Mouse (Mus musculus) limb, embryonic 12.5 days (tissue): Measurements from ENCODE around the gene Eya3. TPM values are rescaled to one million over a fixed set of nuclear protein-coding genes. Genes with fewer than 3 reads are reported as not detected.
"Not testable (repeated sequence)": the region's sequence is repeated elsewhere in the genome, so short reads cannot be mapped to it uniquely, and the experiment has no call there.

Experiments
- ATAC-seq: fragments of 200-750 bp; cut with Nextera tagmentation; 2 replicates; pipeline ENCODE4 v1.8.0; 2017; ENCODE audit warnings: low read depth, moderate TSS enrichment; ENCODE audit not compliant: insufficient number of reproducible peaks, insufficient read depth, low FRiP score, low TSS enrichment
- H3K27ac ChIP-seq: fragments of 300-500 bp; sonication (generic); 2 replicates; pipeline ENCODE4 v1.5.1; 2016; ENCODE audit warnings: mild to moderate bottlenecking, moderate library complexity
- H3K27me3 ChIP-seq: fragments of 300-500 bp; sonication (generic); 2 replicates; pipeline ENCODE4 v1.6.1; 2016; ENCODE audit warnings: mild to moderate bottlenecking, moderate library complexity
- H3K36me3 ChIP-seq: fragments of 300-500 bp; sonication (generic); 2 replicates; pipeline ENCODE4 v1.6.1; 2016; ENCODE audit warnings: mild to moderate bottlenecking, moderate library complexity
- H3K4me1 ChIP-seq: fragments of 300-500 bp; sonication (generic); replicated peaks from 2 replicates; pipeline ENCODE4 v1.6.1; 2016
- H3K4me2 ChIP-seq: fragments of 300-500 bp; sonication (generic); 2 replicates; pipeline ENCODE4 v1.6.1; 2016; ENCODE audit warnings: mild to moderate bottlenecking, moderate library complexity
- H3K4me3 ChIP-seq: fragments of 300-500 bp; sonication (generic); replicated peaks from 2 replicates; pipeline ENCODE4 v1.5.1; 2016; ENCODE audit warnings: mild to moderate bottlenecking
- H3K9ac ChIP-seq: fragments of 300-500 bp; sonication (generic); replicated peaks from 2 replicates; pipeline ENCODE4 v1.6.1; 2016; ENCODE audit warnings: mild to moderate bottlenecking, moderate library complexity
- H3K9me3 ChIP-seq: fragments of 300-500 bp; sonication (generic); 2 replicates; pipeline ENCODE4 v1.6.1; 2016; ENCODE audit warnings: mild to moderate bottlenecking, moderate library complexity
- WGBS: fragments of 180-500 bp; shearing (Covaris S2); methylation state at CpG from one replicate; pipeline ENCODE4 v1.1.7; 2016; 5-methylcytosine and 5-hydroxymethylcytosine counted together
- polyA plus RNA-seq: library from polyadenylated mRNA; unstranded; fragments of >200 nt; fragmentation: Nextera tagmentation; extraction: Ambion mirVana; gene quantifications from 2 replicates; pipeline ENCODE4 v1.2.1, GENCODE M21; 2016

The Eya3 gene
- polyA plus RNA-seq: 35.1 and 38.4 TPM in 2 replicates

GRCm38 (mm10) chr4:132638461-132639190 is at the start of gene Eya3:
Eya3 (plus strand) TSS chr4:132638987.
- ATAC-seq: peak; percentile 98
- H3K36me3 ChIP-seq: peaks cover 14% of the 10 kb centered on the region
- H3K27ac ChIP-seq: peak within 1 kb of the TSS; percentile 84
- peak within 1 kb of the TSS; percentile 89 for H3K9ac ChIP-seq
- H3K4me1 ChIP-seq: peaks cover 8% of the 10 kb centered on the region
- no peaks in the 10 kb centered on the region for H3K9me3 ChIP-seq
- under 1% methylated on average over 41 of the region's 41 CpGs for WGBS
- H3K4me3 ChIP-seq: peak within 1 kb of the TSS; percentile 89
- H3K4me2 ChIP-seq: peak within 1 kb of the TSS; percentile 84
- no peaks in the 10 kb centered on the region for H3K27me3 ChIP-seq

- Histone ChIP-seq H3K27ac (no peak overlapping the region), H3K4me3 (no peak overlapping the region), H3K4me2 (no peak overlapping the region), H3K4me1 (no peaks in the 10 kb centered on the region), H3K27me3 (no peaks in the 10 kb centered on the region), H3K9ac (no peak overlapping the region), H3K36me3 (no peaks in the 10 kb centered on the region), H3K9me3 (no peaks in the 10 kb centered on the region)
- no peak for ATAC-seq
- WGBS: 85% methylated on average over 10 of the region's 10 CpGs
Measured at GRCm38 (mm10) chr4:132590642-132591041, 48.1 kb upstream of the Eya3 start.

DNA sequence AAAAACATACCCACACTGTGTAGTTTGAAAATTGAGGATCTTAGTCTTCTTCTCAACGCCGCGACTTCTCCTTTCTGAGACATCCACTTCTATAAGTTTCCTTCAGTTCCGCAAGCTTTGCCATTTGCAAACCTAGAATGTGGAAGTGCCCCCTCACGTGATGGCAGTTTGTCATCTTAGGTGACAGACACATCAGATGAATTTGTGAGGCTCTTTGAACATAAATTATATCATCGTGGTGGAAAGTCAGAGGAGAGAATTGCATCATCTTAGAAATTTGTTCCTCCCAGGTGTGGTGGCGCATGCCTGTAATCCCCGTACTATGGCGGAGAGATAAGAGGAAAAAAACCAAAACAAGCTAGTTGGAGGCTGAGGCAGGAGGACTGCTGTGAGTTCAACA is 45.8 kb upstream of the Eya3 start:
- ATAC-seq: no peak
- Histone ChIP-seq H3K9me3 (no peaks in the 10 kb centered on the region), H3K4me2 (no peak overlapping the region), H3K4me1 (no peaks in the 10 kb centered on the region), H3K27ac (no peak overlapping the region), H3K9ac (no peak overlapping the region), H3K4me3 (no peak overlapping the region), H3K36me3 (no peaks in the 10 kb centered on the region), H3K27me3 (no peaks in the 10 kb centered on the region)
- WGBS: 92% methylated on average over 9 of the region's 9 CpGs

GRCm38 (mm10) chr4:132594191-132594590 is 44.6 kb upstream of the Eya3 start:
- ATAC-seq: no peak
- Histone ChIP-seq H3K36me3 (no peaks in the 10 kb centered on the region), H3K9ac (no peak overlapping the region), H3K9me3 (no peaks in the 10 kb centered on the region; the same call in 1 of the 2 replicates), H3K4me2 (no peak overlapping the region), H3K4me1 (no peaks in the 10 kb centered on the region), H3K27me3 (no peaks in the 10 kb centered on the region), H3K27ac (no peak overlapping the region), H3K4me3 (no peak overlapping the region)
- WGBS: 36% methylated on average over 4 of the region's 4 CpGs

- H3K36me3 ChIP-seq: no peaks in the 10 kb centered on the region
- no peak overlapping the region for H3K4me2 ChIP-seq
- no peaks in the 10 kb centered on the region for H3K4me1 ChIP-seq
- no peak overlapping the region for H3K9ac ChIP-seq
- no peaks in the 10 kb centered on the region; the same call in 1 of the 2 replicates for H3K9me3 ChIP-seq
- H3K27me3 ChIP-seq: no peaks in the 10 kb centered on the region
- H3K27ac ChIP-seq: no peak overlapping the region
- no peak overlapping the region for H3K4me3 ChIP-seq
- no peak for ATAC-seq
- 74% methylated on average over 2 of the region's 2 CpGs for WGBS
Measured at GRCm38 (mm10) chr4:132598861-132599260, 39.9 kb upstream of the Eya3 start.

- H3K4me1 ChIP-seq: no peaks in the 10 kb centered on the region
- 86% methylated on average over 3 of the region's 3 CpGs for WGBS
- no peaks in the 10 kb centered on the region; the same call in 1 of the 2 replicates for H3K9me3 ChIP-seq
- H3K4me3 ChIP-seq: no peak overlapping the region
- no peak overlapping the region for H3K9ac ChIP-seq
- ATAC-seq: no peak
- H3K36me3 ChIP-seq: no peaks in the 10 kb centered on the region
- H3K27ac ChIP-seq: no peak overlapping the region
- H3K27me3 ChIP-seq: no peaks in the 10 kb centered on the region
- no peak overlapping the region for H3K4me2 ChIP-seq
Measured at GRCm38 (mm10) chr4:132599764-132600163, 39.0 kb upstream of the Eya3 start.

GRCm38 (mm10) chr4:132600465-132600864 is 38.3 kb upstream of the Eya3 start:
- Histone ChIP-seq H3K4me1 (no peaks in the 10 kb centered on the region), H3K36me3 (no peaks in the 10 kb centered on the region), H3K4me2 (no peak overlapping the region), H3K9ac (no peak overlapping the region), H3K9me3 (no peaks in the 10 kb centered on the region; the same call in 1 of the 2 replicates), H3K4me3 (no peak overlapping the region), H3K27ac (no peak overlapping the region), H3K27me3 (no peaks in the 10 kb centered on the region)
- no peak for ATAC-seq
- WGBS: 92% methylated on average over 6 of the region's 6 CpGs

DNA sequence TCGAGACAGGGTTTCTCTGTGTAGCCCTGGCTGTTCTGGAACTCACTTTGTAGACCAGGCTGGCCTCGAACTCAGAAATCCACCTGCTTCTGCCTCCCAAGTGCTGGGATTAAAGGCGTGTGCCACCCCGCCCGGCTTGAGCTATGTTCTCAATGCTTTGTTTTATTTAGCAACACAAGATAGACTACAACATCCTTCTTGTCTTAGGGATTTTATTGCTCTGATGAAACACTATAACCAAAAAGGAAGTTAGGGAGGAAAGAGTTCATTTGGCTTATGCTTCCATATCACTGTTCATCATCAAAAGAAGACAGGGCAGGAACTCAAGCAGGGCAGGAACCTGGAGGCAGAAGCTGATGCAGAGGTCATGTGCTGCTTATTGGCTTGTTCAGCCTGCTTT is 37.5 kb upstream of the Eya3 start:
- not testable (repeated sequence) for H3K4me1 ChIP-seq, H3K4me2 ChIP-seq, H3K36me3 ChIP-seq, H3K27ac ChIP-seq, ATAC-seq, H3K4me3 ChIP-seq, H3K27me3 ChIP-seq, H3K9ac ChIP-seq, H3K9me3 ChIP-seq
- 92% methylated on average over 4 of the region's 5 CpGs for WGBS

DNA sequence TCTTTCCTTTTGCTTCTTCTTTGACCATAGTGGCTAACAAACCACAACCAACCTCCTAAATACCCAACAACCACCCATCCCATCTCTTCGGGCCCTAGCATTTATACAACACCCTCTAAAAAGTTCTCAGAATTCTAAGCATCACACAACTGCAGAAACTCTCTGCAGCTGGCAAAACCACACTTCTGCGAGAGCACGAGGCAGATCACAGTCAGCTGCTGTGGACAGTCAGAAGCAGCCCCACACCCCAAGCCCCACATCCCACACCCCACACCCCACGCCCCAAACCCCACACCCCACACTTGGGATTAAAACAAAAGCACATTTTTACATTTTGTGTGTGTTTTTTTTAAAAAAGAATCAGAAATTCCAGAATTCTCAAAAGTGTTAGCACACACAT is 35.3 kb upstream of the Eya3 start:
- 73% methylated on average over 4 of the region's 4 CpGs for WGBS
- Histone ChIP-seq H3K9me3 (no peaks in the 10 kb centered on the region; the same call in 1 of the 2 replicates), H3K9ac (no peak overlapping the region), H3K27me3 (no peaks in the 10 kb centered on the region), H3K4me3 (no peak overlapping the region), H3K4me2 (no peak overlapping the region), H3K27ac (no peak overlapping the region), H3K4me1 (no peaks in the 10 kb centered on the region), H3K36me3 (no peaks in the 10 kb centered on the region)
- ATAC-seq: no peak

DNA sequence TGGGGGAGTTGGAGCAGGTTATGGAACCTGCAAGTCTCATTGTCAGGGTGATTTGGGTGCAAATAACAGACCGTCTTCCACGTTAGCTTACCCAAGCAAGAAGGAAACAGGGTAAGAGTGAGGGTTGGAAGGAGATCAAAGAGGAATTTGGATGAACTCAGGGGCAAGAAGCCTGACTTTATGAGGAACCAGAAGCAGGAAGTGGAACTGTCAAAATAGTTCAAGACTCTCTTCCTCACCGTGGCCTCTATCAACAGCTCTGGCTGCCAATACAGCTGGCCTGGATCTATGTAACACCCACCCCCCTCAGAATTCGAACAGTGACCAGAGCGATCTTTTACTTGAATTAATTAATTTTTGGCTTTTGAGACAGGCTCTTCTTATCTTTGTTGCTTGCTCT is 33.0 kb upstream of the Eya3 start:
- no peaks in the 10 kb centered on the region for H3K27me3 ChIP-seq
- 64% methylated on average over 5 of the region's 5 CpGs for WGBS
- H3K4me1 ChIP-seq: no peaks in the 10 kb centered on the region
- H3K4me2 ChIP-seq: no peak overlapping the region
- H3K36me3 ChIP-seq: no peaks in the 10 kb centered on the region
- H3K9me3 ChIP-seq: no peaks in the 10 kb centered on the region
- no peak for ATAC-seq
- H3K27ac ChIP-seq: no peak overlapping the region
- no peak overlapping the region for H3K9ac ChIP-seq
- no peak overlapping the region for H3K4me3 ChIP-seq

DNA sequence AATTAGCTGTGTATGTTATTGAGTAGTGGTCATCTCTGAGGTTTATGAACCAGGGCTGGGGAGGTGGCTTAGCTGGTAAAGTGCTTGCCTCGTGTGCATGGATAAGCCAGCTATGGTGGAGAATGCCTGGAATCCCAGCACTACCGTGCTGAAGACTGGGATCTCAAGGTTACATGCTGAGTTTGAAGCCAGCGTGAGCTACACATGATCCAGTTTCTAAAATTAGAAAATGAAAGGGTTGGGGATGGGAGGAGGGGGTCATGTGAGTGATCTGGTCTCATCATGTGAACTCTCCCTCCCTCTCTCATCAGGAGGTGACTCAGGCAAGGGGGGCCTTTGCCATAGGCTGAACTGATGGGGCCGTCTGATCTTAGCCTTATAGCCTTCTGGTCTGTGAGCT is 30.6 kb upstream of the Eya3 start:
- Histone ChIP-seq H3K4me1 (no peaks in the 10 kb centered on the region), H3K36me3 (no peaks in the 10 kb centered on the region), H3K9me3 (no peaks in the 10 kb centered on the region), H3K4me2 (no peak overlapping the region), H3K4me3 (no peak overlapping the region), H3K27ac (no peak overlapping the region), H3K27me3 (no peaks in the 10 kb centered on the region), H3K9ac (no peak overlapping the region)
- WGBS: 65% methylated on average over 4 of the region's 4 CpGs
- no peak for ATAC-seq
